Mouse (Mus musculus): ENCODE data around the gene Krt8. TPM values are rescaled to one million over a fixed set of nuclear protein-coding genes. Genes with fewer than 3 reads are reported as not detected.
A peak's percentile ranks its signal among the peaks of the same experiment; 100 is the strongest.

Krt8 gene
- polyA plus RNA-seq (2016; fragmentation: Nextera tagmentation; extraction: Ambion mirVana) = 86.3 and 91.9 TPM in 2 replicates

DNA sequence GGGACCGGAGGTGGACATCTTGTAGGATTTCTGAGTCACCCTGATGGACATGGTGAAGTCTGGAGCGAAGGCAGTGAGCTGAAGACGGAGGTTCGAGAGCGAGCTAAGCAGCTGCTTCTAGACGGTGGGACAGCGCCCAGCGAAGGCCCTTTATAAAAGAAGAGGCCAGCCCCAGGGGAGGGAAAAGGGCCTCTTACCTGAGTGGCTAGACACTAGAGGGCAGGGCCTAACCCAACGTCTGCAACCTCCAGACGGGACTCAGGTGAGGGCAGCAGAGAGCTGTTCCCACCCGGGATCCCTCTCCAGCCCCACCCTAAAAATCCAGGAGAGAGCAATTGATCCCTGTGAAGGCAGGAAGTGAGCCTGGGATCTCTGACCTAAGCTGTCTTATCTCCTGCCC is at the start of gene Krt8:
TSS of gene Krt8 (minus strand) at position 294 of the 400 bp plus-strand sequence.
- Histone ChIP-seq H3K36me3 (replicated peaks) (no peaks in the 10 kb centered on the region), H3K27me3 (replicated peaks; ENCODE audit: low read depth, poor library complexity, severe bottlenecking) (peaks cover 89% of the 10 kb centered on the region), H3K9me3 (no peaks in the 10 kb centered on the region), H3K27ac (replicated peaks) (peak within 1 kb of the TSS; percentile 81), H3K4me1 (peaks cover 61% of the 10 kb centered on the region), H3K4me3 (peak within 1 kb of the TSS; percentile 58)
- WGBS = 11% methylated on average over 11 of the region's 11 CpGs
- peak; percentile 54 for DNase-seq (ENCODE audit: low spot score)

- DNase-seq (ENCODE audit: low spot score) = peak; percentile 85
- H3K4me3 ChIP-seq = peak overlapping the region; percentile 69
- H3K36me3 ChIP-seq (replicated peaks) = no peaks in the 10 kb centered on the region
- H3K9me3 ChIP-seq = no peaks in the 10 kb centered on the region
- H3K27ac ChIP-seq (replicated peaks) = peak overlapping the region; percentile 86
- under 1% methylated on average over 33 of the region's 33 CpGs for WGBS
- peaks cover 13% of the 10 kb centered on the region for H3K4me1 ChIP-seq
- no peaks in the 10 kb centered on the region; the same call in 1 of the 2 replicates for H3K27me3 ChIP-seq (replicated peaks; ENCODE audit: low read depth, poor library complexity, severe bottlenecking)
These were observed 47.8 kb upstream of the Krt8 start for GRCm38 (mm10) chr15:102051920-102052683.

DNA sequence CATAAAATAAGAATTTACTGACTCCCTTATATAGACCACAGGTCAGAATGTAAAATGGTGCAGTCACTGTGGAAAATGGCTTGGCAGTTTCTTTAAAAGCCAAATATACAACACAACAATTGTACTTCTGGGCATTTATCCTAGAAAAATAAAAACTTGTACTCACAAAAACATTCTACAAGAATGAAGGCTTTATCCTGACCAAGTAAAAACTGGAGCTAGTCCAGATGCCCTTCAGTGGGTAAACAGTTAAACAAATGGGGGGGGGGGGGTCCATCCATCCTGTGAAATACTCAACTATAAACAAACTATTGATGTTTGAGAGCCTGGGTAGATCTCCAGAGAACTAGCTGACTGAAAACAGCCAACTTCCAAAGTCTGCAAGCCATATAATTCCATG is 45.6 kb upstream of the Krt8 start:
- no peak for DNase-seq (ENCODE audit: low spot score)

DNA sequence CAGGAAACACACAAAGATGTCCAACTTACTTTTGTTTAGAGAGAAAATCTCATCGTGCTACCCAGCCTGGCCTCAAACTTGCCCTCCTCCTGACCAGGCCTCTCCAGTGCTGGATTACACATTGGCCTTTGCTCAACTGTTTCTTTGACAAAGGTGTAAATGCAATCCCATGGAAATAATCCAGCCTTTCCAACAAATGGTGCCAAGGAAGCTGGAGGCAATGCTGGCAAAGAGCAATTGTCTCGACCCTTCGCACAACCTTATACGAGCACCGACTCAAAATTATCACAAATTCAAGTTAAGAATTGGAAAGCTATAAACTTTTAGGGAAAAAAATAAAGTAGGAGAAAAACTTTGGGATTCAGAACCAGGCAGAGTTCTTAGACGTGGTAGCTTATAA is 43.7 kb upstream of the Krt8 start:
- 91% methylated on average over 6 of the region's 6 CpGs for WGBS
- no peaks in the 10 kb centered on the region for H3K36me3 ChIP-seq (replicated peaks)
- no peak overlapping the region for H3K4me3 ChIP-seq
- no peak for DNase-seq (ENCODE audit: low spot score)
- H3K27ac ChIP-seq (replicated peaks) = no peak overlapping the region
- peaks cover 13% of the 10 kb centered on the region for H3K4me1 ChIP-seq
- no peaks in the 10 kb centered on the region for H3K9me3 ChIP-seq
- no peaks in the 10 kb centered on the region; the same call in 1 of the 2 replicates for H3K27me3 ChIP-seq (replicated peaks; ENCODE audit: low read depth, poor library complexity, severe bottlenecking)

More for the DNA sequence above, 45.6 kb upstream of the Krt8 start:
- Histone ChIP-seq H3K27ac (replicated peaks) (no peak overlapping the region), H3K36me3 (replicated peaks) (no peaks in the 10 kb centered on the region), H3K4me1 (peaks cover 13% of the 10 kb centered on the region), H3K27me3 (replicated peaks; ENCODE audit: low read depth, poor library complexity, severe bottlenecking) (no peaks in the 10 kb centered on the region; the same call in 1 of the 2 replicates), H3K9me3 (no peaks in the 10 kb centered on the region), H3K4me3 (no peak overlapping the region)

- Histone ChIP-seq H3K4me3 (no peak overlapping the region), H3K36me3 (replicated peaks) (no peaks in the 10 kb centered on the region), H3K27ac (replicated peaks) (no peak overlapping the region), H3K27me3 (replicated peaks; ENCODE audit: low read depth, poor library complexity, severe bottlenecking) (no peaks in the 10 kb centered on the region), H3K9me3 (no peaks in the 10 kb centered on the region), H3K4me1 (0 out of 2 replicates have a peak, but pooled peaks cover 3% of the 10 kb centered on the region)
- 91% methylated on average over 10 of the region's 10 CpGs for WGBS
- DNase-seq (ENCODE audit: low spot score) = no peak
These were observed 41.4 kb upstream of the Krt8 start for GRCm38 (mm10) chr15:102045691-102046090.

DNA sequence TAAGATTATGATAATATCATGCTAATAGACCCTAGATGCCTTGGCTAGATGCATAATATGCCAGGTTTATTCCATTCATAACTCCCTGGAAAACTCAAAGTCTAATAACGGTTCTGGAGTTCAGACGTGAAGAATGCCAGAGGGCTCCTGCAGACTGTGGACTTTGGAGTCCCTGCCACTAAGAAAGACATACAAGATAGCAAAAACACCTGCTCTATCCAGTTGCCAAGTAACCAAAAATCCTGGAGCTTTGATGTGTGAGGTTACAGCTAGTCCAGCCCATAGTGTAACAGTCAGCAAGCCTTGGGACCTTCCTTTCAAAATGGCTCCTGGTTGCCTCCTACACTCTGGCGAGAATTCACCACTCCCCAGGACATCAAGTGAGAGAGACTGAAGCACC is 40.5 kb upstream of the Krt8 start:
- Histone ChIP-seq H3K27ac (replicated peaks) (no peak overlapping the region), H3K4me3 (no peak overlapping the region), H3K36me3 (replicated peaks) (no peaks in the 10 kb centered on the region), H3K4me1 (0 out of 2 replicates have a peak, but pooled peaks cover 3% of the 10 kb centered on the region), H3K27me3 (replicated peaks; ENCODE audit: low read depth, poor library complexity, severe bottlenecking) (no peaks in the 10 kb centered on the region), H3K9me3 (no peaks in the 10 kb centered on the region)
- no peak for DNase-seq (ENCODE audit: low spot score)
- WGBS = 86% methylated on average over 3 of the region's 3 CpGs

- 72% methylated on average over 7 of the region's 7 CpGs for WGBS
- H3K4me1 ChIP-seq = 0 out of 2 replicates have a peak, but pooled peaks cover 3% of the 10 kb centered on the region
- no peaks in the 10 kb centered on the region for H3K9me3 ChIP-seq
- no peaks in the 10 kb centered on the region for H3K27me3 ChIP-seq (replicated peaks; ENCODE audit: low read depth, poor library complexity, severe bottlenecking)
- H3K27ac ChIP-seq (replicated peaks) = no peak overlapping the region
- H3K36me3 ChIP-seq (replicated peaks) = no peaks in the 10 kb centered on the region
- no peak overlapping the region for H3K4me3 ChIP-seq
- no peak for DNase-seq (ENCODE audit: low spot score)
These were observed 37.7 kb upstream of the Krt8 start for GRCm38 (mm10) chr15:102041951-102042350.

- H3K4me3 ChIP-seq = no peak overlapping the region
- H3K36me3 ChIP-seq (replicated peaks) = no peaks in the 10 kb centered on the region
- no peaks in the 10 kb centered on the region for H3K9me3 ChIP-seq
- DNase-seq (ENCODE audit: low spot score) = no peak
- no peaks in the 10 kb centered on the region for H3K27me3 ChIP-seq (replicated peaks; ENCODE audit: low read depth, poor library complexity, severe bottlenecking)
- 0 out of 2 replicates have a peak, but pooled peaks cover 3% of the 10 kb centered on the region for H3K4me1 ChIP-seq
- WGBS = 83% methylated on average over 4 of the region's 4 CpGs
- H3K27ac ChIP-seq (replicated peaks) = no peak overlapping the region
These were observed 36.0 kb upstream of the Krt8 start for GRCm38 (mm10) chr15:102040277-102040676.

GRCm38 (mm10) chr15:102034121-102035053 is 30.1 kb upstream of the Krt8 start:
- H3K27me3 ChIP-seq (replicated peaks; ENCODE audit: low read depth, poor library complexity, severe bottlenecking) = peaks cover 10% of the 10 kb centered on the region
- peaks cover 27% of the 10 kb centered on the region for H3K36me3 ChIP-seq (replicated peaks)
- no peaks in the 10 kb centered on the region for H3K9me3 ChIP-seq
- WGBS = 61% methylated on average over 16 of the region's 16 CpGs
- no peak overlapping the region; the same call in 1 of the 2 replicates for H3K27ac ChIP-seq (replicated peaks)
- H3K4me3 ChIP-seq = no peak overlapping the region
- H3K4me1 ChIP-seq = peaks cover 15% of the 10 kb centered on the region
- peak; percentile 30 for DNase-seq (ENCODE audit: low spot score)

- H3K9me3 ChIP-seq = no peaks in the 10 kb centered on the region
- peak within 1 kb of the TSS; percentile 79 for H3K27ac ChIP-seq (replicated peaks)
- H3K27me3 ChIP-seq (replicated peaks; ENCODE audit: low read depth, poor library complexity, severe bottlenecking) = peaks cover 73% of the 10 kb centered on the region
- H3K4me3 ChIP-seq = peak within 1 kb of the TSS; percentile 61
- peak; percentile 71 for DNase-seq (ENCODE audit: low spot score)
- WGBS = 1% methylated on average over 28 of the region's 28 CpGs
- peaks cover 47% of the 10 kb centered on the region for H3K4me1 ChIP-seq
- peaks cover 27% of the 10 kb centered on the region for H3K36me3 ChIP-seq (replicated peaks)
These were observed 23.8 kb upstream of the Krt8 start, which contains the start of gene Krt18 for GRCm38 (mm10) chr15:102028040-102028439. TSS of gene Krt18 (plus strand) at chr15:102028180.

- H3K27me3 ChIP-seq (replicated peaks; ENCODE audit: low read depth, poor library complexity, severe bottlenecking) = peaks cover 73% of the 10 kb centered on the region
- no peak for DNase-seq (ENCODE audit: low spot score)
- no peaks in the 10 kb centered on the region for H3K9me3 ChIP-seq
- peak overlapping the region; percentile 41; the same call in 1 of the 2 replicates for H3K4me3 ChIP-seq
- H3K4me1 ChIP-seq = peaks cover 55% of the 10 kb centered on the region
- H3K27ac ChIP-seq (replicated peaks) = peak overlapping the region; percentile 40; the same call in 1 of the 2 replicates
- WGBS = 7% methylated on average over 12 of the region's 12 CpGs
- peaks cover 19% of the 10 kb centered on the region for H3K36me3 ChIP-seq (replicated peaks)
These were observed 22.1 kb upstream of the Krt8 start for GRCm38 (mm10) chr15:102026430-102026829.

DNA sequence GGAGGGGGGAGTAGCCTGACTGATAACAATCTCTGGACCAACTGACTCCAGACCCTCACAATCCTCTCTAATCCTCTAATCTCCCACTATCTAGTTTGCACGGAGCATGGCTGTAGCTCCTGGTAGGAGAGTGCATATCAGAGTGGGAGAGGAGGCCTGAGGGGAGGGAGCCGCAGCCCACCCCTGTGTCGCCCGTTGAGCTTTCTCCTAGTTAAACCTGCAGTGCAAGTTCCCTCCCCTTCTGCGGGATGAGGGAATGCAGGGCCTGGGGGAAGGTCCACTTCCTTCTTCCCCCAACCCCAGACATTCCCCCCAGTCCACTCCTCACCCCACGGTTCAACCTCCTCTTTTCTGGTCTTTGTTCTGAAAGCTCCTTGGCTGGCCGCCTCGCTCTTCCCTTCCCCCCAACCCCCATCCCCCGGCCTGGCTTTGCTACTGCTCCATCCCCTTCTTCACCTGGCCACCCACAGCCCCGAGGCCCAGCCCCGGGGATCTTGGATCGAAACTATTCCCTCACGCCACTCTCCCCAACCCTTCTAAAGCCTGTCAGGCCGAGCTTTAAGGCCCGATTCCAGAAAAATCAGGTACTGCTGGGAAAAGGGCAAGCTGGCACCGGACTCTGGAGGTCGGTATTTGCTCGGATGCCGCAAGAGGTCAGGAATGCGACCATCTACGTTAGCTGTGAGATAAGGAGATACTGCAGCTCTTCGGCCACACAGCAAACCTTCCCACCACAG is 21.0 kb upstream of the Krt8 start:
- H3K9me3 ChIP-seq = no peaks in the 10 kb centered on the region
- H3K27ac ChIP-seq (replicated peaks) = peak overlapping the region; percentile 79
- peaks cover 55% of the 10 kb centered on the region for H3K4me1 ChIP-seq
- H3K4me3 ChIP-seq = peak overlapping the region; percentile 41
- DNase-seq (ENCODE audit: low spot score) = peak; percentile 66
- peaks cover 72% of the 10 kb centered on the region for H3K27me3 ChIP-seq (replicated peaks; ENCODE audit: low read depth, poor library complexity, severe bottlenecking)
- WGBS = 4% methylated on average over 22 of the region's 22 CpGs
- H3K36me3 ChIP-seq (replicated peaks) = peaks cover 8% of the 10 kb centered on the region

Measured in embryonic facial prominence, embryonic 10.5 days (tissue).